Mouse (Mus musculus): ENCODE results near the gene Rps3a1. TPM values are rescaled to one million over a fixed set of nuclear protein-coding genes. Genes with fewer than 3 reads are reported as not detected.

Rps3a1 gene
- polyA plus RNA-seq, 1 experiment from 2014 or later: 1,473 TPM

DNA sequence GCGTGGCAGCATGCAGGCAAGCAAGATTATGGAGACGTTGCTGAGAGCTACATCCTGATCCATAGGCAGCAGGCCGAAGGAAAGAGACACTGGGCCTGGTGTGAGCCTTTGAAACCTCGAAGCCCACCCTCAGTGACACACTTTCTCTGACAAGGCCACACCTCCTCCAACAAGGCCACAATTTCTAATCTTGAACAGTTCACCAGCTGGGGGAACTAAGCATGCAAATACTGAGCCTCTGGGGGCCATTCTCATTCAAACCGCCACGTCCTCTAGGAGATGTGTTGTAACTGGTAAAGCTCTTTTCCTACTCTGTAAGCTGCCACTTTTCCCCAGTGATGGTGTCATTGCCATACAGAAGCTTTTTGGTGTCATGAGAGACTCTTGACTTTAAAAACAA is 6.6 kb upstream of the Rps3a1 start:
- H3K4me1 ChIP-seq (ENCODE audit: insufficient read depth): no peaks in the 10 kb centered on the region
- H3K9ac ChIP-seq: no peak overlapping the region
- H3K27me3 ChIP-seq (ENCODE audit: insufficient read depth, low read length): no peaks in the 10 kb centered on the region
- DNase-seq: no peak
- H3K4me2 ChIP-seq: no peak overlapping the region
- H3K27ac ChIP-seq (ENCODE audit: low read depth): no peak overlapping the region
- H3K9me3 ChIP-seq (ENCODE audit: low read depth, low read length): no peaks in the 10 kb centered on the region
- no peak for ATAC-seq (ENCODE audit: insufficient read depth)
- no peaks in the 10 kb centered on the region for H3K36me3 ChIP-seq (ENCODE audit: insufficient read depth)
- WGBS: 80% methylated on average over 6 of the region's 6 CpGs
- H3K4me3 ChIP-seq (ENCODE audit: low read depth, low read length): no peak overlapping the region
- no peak for TF ChIP-seq CTCF (IDR thresholded peaks at IDR 0.05; ENCODE audit: low read depth)

DNA sequence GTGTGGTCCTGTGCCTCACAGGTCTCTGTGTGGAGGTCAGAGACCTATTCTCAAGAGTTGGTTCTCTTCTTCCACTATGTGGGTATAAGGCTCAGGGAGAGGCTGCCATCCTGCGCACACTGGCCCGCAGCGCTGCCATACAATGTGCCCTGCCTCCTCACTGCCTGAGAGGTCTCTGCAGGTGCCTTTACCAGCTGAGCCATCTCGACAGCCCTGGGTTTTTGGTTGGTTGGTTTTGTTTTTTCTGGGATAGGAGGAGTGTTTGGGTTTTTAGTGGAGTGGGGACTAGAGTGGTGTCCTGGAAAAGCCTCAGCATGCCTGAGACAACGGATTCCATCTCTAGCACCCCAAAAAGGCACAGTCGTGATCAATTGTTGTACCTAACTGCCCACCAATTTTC is 841 bp upstream of the Rps3a1 start:
- no peak overlapping the region for H3K9ac ChIP-seq
- no peaks in the 10 kb centered on the region for H3K4me1 ChIP-seq (ENCODE audit: insufficient read depth)
- ATAC-seq (ENCODE audit: insufficient read depth): peak; percentile 2; the same call in 1 of the 2 replicates
- H3K4me3 ChIP-seq (ENCODE audit: low read depth, low read length): no peak overlapping the region
- TF ChIP-seq CTCF (IDR thresholded peaks at IDR 0.05; ENCODE audit: low read depth): no peak
- no peak for DNase-seq
- no peak overlapping the region for H3K4me2 ChIP-seq
- H3K27ac ChIP-seq (ENCODE audit: low read depth): no peak overlapping the region
- whole genome bisulfite sequencing: 81% methylated on average over 6 of the region's 6 CpGs
- H3K9me3 ChIP-seq (ENCODE audit: low read depth, low read length): no peaks in the 10 kb centered on the region
- H3K27me3 ChIP-seq (ENCODE audit: insufficient read depth, low read length): no peaks in the 10 kb centered on the region
- peaks cover 32% of the 10 kb centered on the region for H3K36me3 ChIP-seq (ENCODE audit: insufficient read depth)

DNA sequence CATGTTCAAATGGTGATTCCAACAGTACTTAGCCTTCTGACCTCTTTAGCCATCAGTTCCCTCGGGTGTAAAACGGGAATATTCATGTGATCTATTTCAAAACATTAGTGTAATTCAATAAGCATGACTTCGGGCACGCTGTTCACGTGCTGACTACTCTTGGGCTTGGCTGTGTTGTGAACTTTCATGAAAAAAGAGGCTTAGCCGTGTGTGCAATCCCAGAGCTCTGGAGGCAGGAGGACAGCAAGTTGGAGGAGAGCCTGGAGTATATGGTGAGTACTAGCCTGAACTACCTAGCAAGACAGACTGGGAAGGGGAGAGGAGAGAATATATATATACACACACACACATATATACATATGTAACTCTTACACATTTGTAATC is 424 bp upstream of the Rps3a1 start:
- WGBS: 28% methylated on average over 6 of the region's 6 CpGs
- DNase-seq: no peak
- Histone ChIP-seq H3K4me1 (ENCODE audit: insufficient read depth) (no peaks in the 10 kb centered on the region), H3K9me3 (ENCODE audit: low read depth, low read length) (no peaks in the 10 kb centered on the region), H3K4me3 (ENCODE audit: low read depth, low read length) (peak overlapping the region; percentile 99), H3K9ac (peak overlapping the region; percentile 32), H3K27ac (ENCODE audit: low read depth) (peak overlapping the region; percentile 30; the same call in 1 of the 2 replicates), H3K4me2 (peak overlapping the region; percentile 44), H3K36me3 (ENCODE audit: insufficient read depth) (peaks cover 36% of the 10 kb centered on the region), H3K27me3 (ENCODE audit: insufficient read depth, low read length) (no peaks in the 10 kb centered on the region)
- TF ChIP-seq CTCF (IDR thresholded peaks at IDR 0.05; ENCODE audit: low read depth): no peak
- ATAC-seq (ENCODE audit: insufficient read depth): peak; percentile 38; the same call in 1 of the 2 replicates

DNA sequence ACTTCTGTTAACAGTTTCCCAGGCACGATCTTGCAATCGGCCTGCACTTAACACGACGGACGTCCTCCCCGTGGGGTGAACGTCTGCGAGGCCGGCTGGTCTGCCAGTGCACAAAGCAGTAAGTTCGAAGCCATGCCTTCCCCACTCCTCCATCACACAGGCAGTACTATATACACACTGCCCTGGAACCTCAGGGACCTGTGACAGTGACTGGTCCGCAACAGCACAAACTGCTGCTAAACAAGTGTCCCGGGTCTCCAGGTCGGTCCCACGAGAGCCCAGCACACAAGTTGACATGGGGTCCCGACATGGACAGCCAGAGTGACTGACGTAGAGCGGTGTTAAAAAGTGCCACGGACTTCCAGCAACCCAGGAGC is 628 bp downstream of the Rps3a1 start:
- Histone ChIP-seq H3K27me3 (ENCODE audit: insufficient read depth, low read length) (no peaks in the 10 kb centered on the region), H3K9ac (peak overlapping the region; percentile 100), H3K9me3 (ENCODE audit: low read depth, low read length) (no peaks in the 10 kb centered on the region), H3K4me1 (ENCODE audit: insufficient read depth) (no peaks in the 10 kb centered on the region), H3K4me3 (ENCODE audit: low read depth, low read length) (peak overlapping the region; percentile 99), H3K36me3 (ENCODE audit: insufficient read depth) (peaks cover 47% of the 10 kb centered on the region), H3K27ac (ENCODE audit: low read depth) (peak overlapping the region; percentile 92), H3K4me2 (peak overlapping the region; percentile 74)
- no peak for TF ChIP-seq CTCF (IDR thresholded peaks at IDR 0.05; ENCODE audit: low read depth)
- DNase-seq (peak; percentile 53), ATAC-seq (ENCODE audit: insufficient read depth) (peak; percentile 36)
- WGBS: 0% methylated on average over 18 of the region's 18 CpGs

DNA sequence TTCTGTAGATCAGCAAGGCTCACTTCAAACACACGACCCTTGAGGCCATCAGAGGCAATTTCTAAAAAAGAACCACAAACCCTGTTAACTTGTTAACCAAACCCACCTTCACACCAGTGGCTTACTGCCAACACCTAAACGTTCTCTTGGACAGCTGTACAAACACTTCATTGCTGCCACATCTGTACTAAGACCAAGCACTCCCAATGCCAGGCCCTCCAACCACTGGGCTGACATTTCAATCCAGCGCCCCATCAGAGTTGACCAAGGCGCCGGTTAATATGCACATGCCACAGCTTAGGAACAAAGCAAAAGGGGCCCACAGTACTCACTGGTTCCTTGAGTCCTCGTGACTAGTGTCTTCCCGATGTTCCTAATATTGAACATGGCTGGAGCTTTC is 1.1 kb downstream of the Rps3a1 start:
- peaks cover 52% of the 10 kb centered on the region for H3K36me3 ChIP-seq (ENCODE audit: insufficient read depth)
- H3K4me2 ChIP-seq: peak overlapping the region; percentile 74
- 3% methylated on average over 7 of the region's 7 CpGs for whole genome bisulfite sequencing
- H3K27ac ChIP-seq (ENCODE audit: low read depth): peak overlapping the region; percentile 92
- peak overlapping the region; percentile 100 for H3K9ac ChIP-seq
- no peak for ATAC-seq (ENCODE audit: insufficient read depth)
- no peaks in the 10 kb centered on the region for H3K4me1 ChIP-seq (ENCODE audit: insufficient read depth)
- TF ChIP-seq CTCF (IDR thresholded peaks at IDR 0.05; ENCODE audit: low read depth): no peak
- H3K4me3 ChIP-seq (ENCODE audit: low read depth, low read length): peak overlapping the region; percentile 99
- H3K27me3 ChIP-seq (ENCODE audit: insufficient read depth, low read length): no peaks in the 10 kb centered on the region
- peak; percentile 46 for DNase-seq
- no peaks in the 10 kb centered on the region for H3K9me3 ChIP-seq (ENCODE audit: low read depth, low read length)

DNA sequence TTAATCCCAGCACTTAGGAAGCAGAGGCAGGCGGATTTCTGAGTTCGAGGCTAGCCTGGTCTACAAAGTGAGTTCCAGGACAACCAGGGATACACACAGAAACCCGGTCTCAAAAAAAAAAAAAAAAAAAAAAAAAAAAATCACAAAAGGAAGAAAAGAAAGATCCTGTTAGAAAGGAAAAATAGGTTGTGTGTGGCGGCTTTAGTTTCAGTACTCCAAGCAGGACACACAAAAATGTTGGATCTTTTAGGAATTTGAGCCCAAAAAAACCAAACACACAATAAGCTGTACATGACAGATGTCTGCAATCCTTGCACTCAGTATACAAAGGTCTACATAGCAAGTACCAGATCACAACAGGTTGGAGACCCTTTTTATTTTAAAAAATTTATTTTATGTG is 2.8 kb downstream of the Rps3a1 start:
- WGBS: 93% methylated on average over 4 of the region's 4 CpGs
- ATAC-seq (ENCODE audit: insufficient read depth) (no peak), DNase-seq (no peak)
- H3K9ac ChIP-seq: no peak overlapping the region
- H3K36me3 ChIP-seq (ENCODE audit: insufficient read depth): peaks cover 64% of the 10 kb centered on the region
- no peaks in the 10 kb centered on the region for H3K9me3 ChIP-seq (ENCODE audit: low read depth, low read length)
- H3K4me2 ChIP-seq: peak overlapping the region; percentile 74; the same call in 1 of the 2 replicates
- no peaks in the 10 kb centered on the region for H3K4me1 ChIP-seq (ENCODE audit: insufficient read depth)
- H3K27me3 ChIP-seq (ENCODE audit: insufficient read depth, low read length): no peaks in the 10 kb centered on the region
- no peak overlapping the region for H3K27ac ChIP-seq (ENCODE audit: low read depth)
- no peak for TF ChIP-seq CTCF (IDR thresholded peaks at IDR 0.05; ENCODE audit: low read depth)
- H3K4me3 ChIP-seq (ENCODE audit: low read depth, low read length): 0 out of 2 replicates have a peak overlapping the region, but pooled peaks have one; percentile 99

DNA sequence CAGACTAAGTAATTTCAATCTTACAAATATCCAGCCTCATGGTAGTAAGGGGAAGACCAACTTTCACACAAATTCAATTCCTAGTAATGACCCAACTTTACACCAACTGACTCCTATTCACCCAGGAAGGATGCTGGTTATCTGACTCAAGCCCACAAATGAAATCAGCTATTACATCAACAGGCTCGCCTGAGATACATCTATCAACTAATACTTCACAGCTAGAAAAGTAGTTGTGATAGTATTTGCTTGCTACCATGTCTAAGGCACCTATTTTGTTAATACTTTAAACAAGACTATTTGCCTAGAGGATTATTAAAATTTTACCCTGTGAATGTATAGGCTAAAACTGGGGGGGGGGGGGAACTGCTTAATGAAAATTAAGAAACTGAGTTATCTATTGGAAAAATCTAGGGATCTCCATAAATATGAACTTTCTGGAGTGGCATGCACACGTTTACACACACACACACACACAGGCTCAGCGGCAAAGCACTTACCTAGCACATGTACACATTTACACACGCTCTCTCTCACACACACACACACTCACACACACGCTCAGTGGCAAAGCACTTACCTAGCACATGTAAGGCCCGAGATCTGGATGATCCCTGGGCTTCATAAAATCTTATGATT is 5.4 kb downstream of the Rps3a1 start:
- no peak for TF ChIP-seq CTCF (IDR thresholded peaks at IDR 0.05; ENCODE audit: low read depth)
- 88% methylated on average over 6 of the region's 6 CpGs for WGBS
- Histone ChIP-seq H3K27me3 (ENCODE audit: insufficient read depth, low read length) (no peaks in the 10 kb centered on the region), H3K9me3 (ENCODE audit: low read depth, low read length) (no peaks in the 10 kb centered on the region), H3K4me1 (ENCODE audit: insufficient read depth) (no peaks in the 10 kb centered on the region), H3K9ac (no peak overlapping the region), H3K27ac (ENCODE audit: low read depth) (no peak overlapping the region), H3K36me3 (ENCODE audit: insufficient read depth) (peaks cover 66% of the 10 kb centered on the region), H3K4me3 (ENCODE audit: low read depth, low read length) (no peak overlapping the region), H3K4me2 (no peak overlapping the region)
- no peak for ATAC-seq (ENCODE audit: insufficient read depth)
- DNase-seq: no peak
